Comparison of ENCODE assay signal across 8 mouse cellular contexts in genomic region chr9:21030781-21031250, GRCm38 (mm10). TPM values are rescaled to one million over a fixed set of nuclear protein-coding genes. Genes with fewer than 3 reads are reported as not detected.
A peak's percentile ranks its signal among the peaks of the same experiment; 100 is the strongest.
DNase-seq lines count a peak whose midpoint lies in the region; ATAC-seq and TF ChIP-seq lines count a peak whose summit lies in the region.

No protein-coding gene starts in this region.

- peaks cover 67% of the 10 kb centered on the region for H3K4me1 ChIP-seq in embryonic facial prominence, embryonic 10.5 days
- H3K4me1 ChIP-seq in intestine, postnatal 0 days (replicated peaks; ENCODE audit: control insufficient read depth, insufficient read depth, low read length): peaks cover 20% of the 10 kb centered on the region
- peaks cover 67% of the 10 kb centered on the region for H3K4me1 ChIP-seq in midbrain, embryonic 10.5 days

- no peak overlapping the region for H3K27ac ChIP-seq in embryonic facial prominence, embryonic 10.5 days (replicated peaks)
- no peak overlapping the region for H3K27ac ChIP-seq in intestine, postnatal 0 days (ENCODE audit: low read depth, low read length)
- no peak overlapping the region for H3K27ac ChIP-seq in midbrain, embryonic 10.5 days (replicated peaks)

- peak; percentile 77 for TF ChIP-seq CTCF in intestine, postnatal 0 days (IDR thresholded peaks at IDR 0.05; ENCODE audit: low read depth)

- peaks cover 100% of the 10 kb centered on the region for H3K27me3 ChIP-seq in embryonic facial prominence, embryonic 10.5 days (replicated peaks; ENCODE audit: low read depth, poor library complexity, severe bottlenecking)
- H3K27me3 ChIP-seq in intestine, postnatal 0 days (replicated peaks; ENCODE audit: control insufficient read depth, insufficient read depth, low read length): peaks cover 39% of the 10 kb centered on the region
- H3K27me3 ChIP-seq in midbrain, embryonic 10.5 days (ENCODE audit: low read depth, poor library complexity, severe bottlenecking): peaks cover 100% of the 10 kb centered on the region

- WGBS in embryonic facial prominence, embryonic 10.5 days: under 1% methylated on average over 13 of the region's 13 CpGs
- under 1% methylated on average over 13 of the region's 13 CpGs for WGBS in intestine, postnatal 0 days
- under 1% methylated on average over 13 of the region's 13 CpGs for WGBS in midbrain, embryonic 10.5 days

- intact Hi-C loops in left cerebral cortex, postnatal 36 days (cut with DNase I): loop anchor here (5.0 kb wide), 1 partner anchor 101 kb away; the partner anchor contains the start of gene Tyk2

- H3K36me3 ChIP-seq in embryonic facial prominence, embryonic 10.5 days (replicated peaks): no peaks in the 10 kb centered on the region
- peaks cover 8% of the 10 kb centered on the region; the same call in 1 of the 2 replicates for H3K36me3 ChIP-seq in intestine, postnatal 0 days (ENCODE audit: control insufficient read depth, insufficient read depth)
- H3K36me3 ChIP-seq in midbrain, embryonic 10.5 days: no peaks in the 10 kb centered on the region

- H3K4me2 ChIP-seq in intestine, postnatal 0 days (replicated peaks; ENCODE audit: low read depth): peak overlapping the region; percentile 95

- DNase-seq in 3134 (ENCODE audit: extremely low read depth, insufficient read length, low spot score): peak; percentile 75
- peak; percentile 91 for DNase-seq in adrenal gland, postnatal 14 days
- peak; percentile 88 for DNase-seq in embryonic facial prominence, embryonic 10.5 days (ENCODE audit: low spot score)
- DNase-seq in left cerebral cortex, postnatal 36 days (ENCODE audit: low spot score in 2 of 2): peak; percentile 71 to 78
- peak; percentile 80 for DNase-seq in midbrain, embryonic 10.5 days (ENCODE audit: low spot score)
- peak; percentile 82 for DNase-seq in right cerebral cortex, postnatal 4 days

- peak overlapping the region; percentile 26 for H3K9ac ChIP-seq in intestine, postnatal 0 days (ENCODE audit: low read depth, low read length)

- peak overlapping the region; percentile 57 for H3K4me3 ChIP-seq in embryonic facial prominence, embryonic 10.5 days
- H3K4me3 ChIP-seq in intestine, postnatal 0 days (ENCODE audit: low read depth, low read length): peak overlapping the region; percentile 53
- H3K4me3 ChIP-seq in midbrain, embryonic 10.5 days: peak overlapping the region; percentile 58

- no peaks in the 10 kb centered on the region for H3K9me3 ChIP-seq in embryonic facial prominence, embryonic 10.5 days
- no peaks in the 10 kb centered on the region for H3K9me3 ChIP-seq in intestine, postnatal 0 days (ENCODE audit: control insufficient read depth)
- no peaks in the 10 kb centered on the region for H3K9me3 ChIP-seq in midbrain, embryonic 10.5 days (replicated peaks)

- ATAC-seq in granulocyte monocyte progenitor cell, adult 5-6 weeks (replicated peaks; ENCODE audit: poor library complexity, severe bottlenecking): peak; percentile 62
- ATAC-seq in intestine, postnatal 0 days: peak; percentile 74

RNA-seq across cellular contexts. Expression of gene Icam5, which starts 1.1 kb away (rescaled TPM):
- total RNA-seq in adrenal gland, postnatal 14 days (2021): 0.74 and 0.90 TPM in 2 replicates
- not detected in 2 replicates for polyA plus RNA-seq in embryonic facial prominence, embryonic 10.5 days (2016; fragmentation: Nextera tagmentation; extraction: Ambion mirVana)
- 0.36 TPM in 1 of 2 replicates, not detected in the other for total RNA-seq in granulocyte monocyte progenitor cell, adult 5-6 weeks (2014; fragmentation: Nextera tagmentation)
- 0.04 TPM in 1 of 2 replicates, not detected in the other for total RNA-seq in granulocyte monocyte progenitor cell, adult 5-6 weeks (2017)
- polyA plus RNA-seq in intestine, postnatal 0 days (2015; fragmentation: Nextera tagmentation; extraction: Ambion mirVana): 0.08 and 0.12 TPM in 2 replicates
- total RNA-seq in left cerebral cortex, postnatal 36 days (2021): 100 to 1,000 TPM; 235 to 249 TPM
- 0.05 TPM in 1 of 2 replicates, not detected in the other for polyA plus RNA-seq in midbrain, embryonic 10.5 days (2016; fragmentation: Nextera tagmentation; extraction: Ambion mirVana)

RNA-seq across cellular contexts. Expression of gene Icam4, which starts 1.6 kb away (rescaled TPM):
- 1.2 and 4.1 TPM in 2 replicates for total RNA-seq in adrenal gland, postnatal 14 days (2021)
- 3.8 and 5.1 TPM in 2 replicates for polyA plus RNA-seq in embryonic facial prominence, embryonic 10.5 days (2016; fragmentation: Nextera tagmentation; extraction: Ambion mirVana)
- total RNA-seq in granulocyte monocyte progenitor cell, adult 5-6 weeks (2014; fragmentation: Nextera tagmentation): 2.1 and 2.3 TPM in 2 replicates
- 0.31 and 1.2 TPM in 2 replicates for total RNA-seq in granulocyte monocyte progenitor cell, adult 5-6 weeks (2017)
- polyA plus RNA-seq in intestine, postnatal 0 days (2015; fragmentation: Nextera tagmentation; extraction: Ambion mirVana): 0.12 and 0.20 TPM in 2 replicates
- 1 to 10 TPM; 1.2 to 1.3 TPM for total RNA-seq in left cerebral cortex, postnatal 36 days (2021)
- polyA plus RNA-seq in midbrain, embryonic 10.5 days (2016; fragmentation: Nextera tagmentation; extraction: Ambion mirVana): 5.6 and 5.9 TPM in 2 replicates

RNA-seq across cellular contexts. Expression of gene Icam1, which starts 15.0 kb away (rescaled TPM):
- 12.7 and 13.8 TPM in 2 replicates for total RNA-seq in adrenal gland, postnatal 14 days (2021)
- polyA plus RNA-seq in embryonic facial prominence, embryonic 10.5 days (2016; fragmentation: Nextera tagmentation; extraction: Ambion mirVana): 5.9 and 6.0 TPM in 2 replicates
- 11.6 and 14.7 TPM in 2 replicates for total RNA-seq in granulocyte monocyte progenitor cell, adult 5-6 weeks (2014; fragmentation: Nextera tagmentation)
- total RNA-seq in granulocyte monocyte progenitor cell, adult 5-6 weeks (2017): 5.9 and 8.0 TPM in 2 replicates
- polyA plus RNA-seq in intestine, postnatal 0 days (2015; fragmentation: Nextera tagmentation; extraction: Ambion mirVana): 10.2 and 11.8 TPM in 2 replicates
- 1 to 10 TPM; 2.4 to 3.2 TPM for total RNA-seq in left cerebral cortex, postnatal 36 days (2021)
- 4.5 and 4.9 TPM in 2 replicates for polyA plus RNA-seq in midbrain, embryonic 10.5 days (2016; fragmentation: Nextera tagmentation; extraction: Ambion mirVana)

RNA-seq across cellular contexts. Expression of gene Mrpl4, which starts 28.3 kb away (rescaled TPM):
- total RNA-seq in adrenal gland, postnatal 14 days (2021): 135 and 144 TPM in 2 replicates
- polyA plus RNA-seq in embryonic facial prominence, embryonic 10.5 days (2016; fragmentation: Nextera tagmentation; extraction: Ambion mirVana): 154 and 161 TPM in 2 replicates
- total RNA-seq in granulocyte monocyte progenitor cell, adult 5-6 weeks (2014; fragmentation: Nextera tagmentation): 44.8 and 73.4 TPM in 2 replicates
- total RNA-seq in granulocyte monocyte progenitor cell, adult 5-6 weeks (2017): 44.5 and 46.0 TPM in 2 replicates
- 107 and 113 TPM in 2 replicates for polyA plus RNA-seq in intestine, postnatal 0 days (2015; fragmentation: Nextera tagmentation; extraction: Ambion mirVana)
- total RNA-seq in left cerebral cortex, postnatal 36 days (2021): 10 to 100 TPM; 59.6 to 62.5 TPM
- polyA plus RNA-seq in midbrain, embryonic 10.5 days (2016; fragmentation: Nextera tagmentation; extraction: Ambion mirVana): 141 and 143 TPM in 2 replicates

RNA-seq across cellular contexts. Expression of gene Zglp1, which starts 36.1 kb away (rescaled TPM):
- not detected in 2 replicates for total RNA-seq in adrenal gland, postnatal 14 days (2021)
- polyA plus RNA-seq in embryonic facial prominence, embryonic 10.5 days (2016; fragmentation: Nextera tagmentation; extraction: Ambion mirVana): 0.70 and 1.8 TPM in 2 replicates
- 6.2 TPM in 1 of 2 replicates, not detected in the other for total RNA-seq in granulocyte monocyte progenitor cell, adult 5-6 weeks (2014; fragmentation: Nextera tagmentation)
- total RNA-seq in granulocyte monocyte progenitor cell, adult 5-6 weeks (2017): not detected in 2 replicates
- polyA plus RNA-seq in intestine, postnatal 0 days (2015; fragmentation: Nextera tagmentation; extraction: Ambion mirVana): not detected in 2 replicates
- not detected for total RNA-seq in left cerebral cortex, postnatal 36 days (2021)
- 0.91 and 1.2 TPM in 2 replicates for polyA plus RNA-seq in midbrain, embryonic 10.5 days (2016; fragmentation: Nextera tagmentation; extraction: Ambion mirVana)

Comparison
In these comparisons a context has a peak if more than half of its experiments do, and no peak if none do; other contexts are left out.
1. RNA of gene Icam5, which starts 1.1 kb away (total RNA-seq): 235 to 249 TPM in left cerebral cortex, postnatal 36 days; 0.74 to 0.90 TPM in adrenal gland, postnatal 14 days and 0.04 to 0.36 TPM in granulocyte monocyte progenitor cell, adult 5-6 weeks; every median in the first group is over 100 times any median in the second.
2. Peak in every context shown above with its lines, with median percentiles within 50 percentile points of each other: DNase-seq and H3K4me3 ChIP-seq.